Mouse (Mus musculus): ENCODE measurements around the gene Dpp6.
A peak's percentile ranks its signal among the peaks of the same experiment; 100 is the strongest.

The Dpp6 gene

DNA sequence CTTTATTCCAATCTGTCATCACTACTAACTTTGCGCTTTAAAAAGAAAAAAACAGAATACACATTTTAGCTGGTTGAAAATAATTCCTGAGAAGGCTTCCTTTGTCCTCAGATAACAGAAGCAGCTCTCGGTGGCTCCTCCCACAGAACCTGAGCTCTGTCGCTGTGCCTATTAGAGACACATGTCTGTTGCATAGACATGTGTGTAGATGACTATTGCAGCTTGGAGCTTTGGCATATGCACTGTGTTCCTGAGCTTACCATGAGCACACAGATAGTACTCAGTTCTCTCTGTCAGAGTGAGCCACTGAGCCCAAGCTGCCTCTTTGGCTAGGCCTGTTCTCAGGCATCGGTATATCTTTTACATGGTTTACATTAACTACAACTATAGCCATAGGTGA, 732.3 kb downstream of the Dpp6 start:
- no peak for DNase-seq

DNA sequence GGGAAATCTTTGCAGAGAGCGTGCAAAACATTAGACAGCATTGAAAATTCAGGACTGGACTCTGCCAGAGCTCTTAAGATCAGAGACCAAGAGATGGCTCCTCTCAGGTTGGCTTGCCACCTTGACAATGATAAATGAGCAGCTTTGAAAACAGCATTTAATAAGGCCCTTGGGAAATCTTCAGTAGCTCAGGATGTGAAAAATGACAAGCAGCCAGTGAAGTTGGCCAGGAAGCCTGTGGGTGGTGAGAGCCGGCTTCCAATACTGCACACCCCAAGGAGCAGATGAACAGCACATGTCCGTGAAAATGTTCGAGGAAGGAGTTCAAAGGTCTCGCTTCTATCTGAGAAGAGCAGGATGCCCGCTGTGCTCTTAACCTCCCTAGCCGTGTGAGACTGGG, 748.7 kb downstream of the Dpp6 start:
- DNase-seq: no peak

GRCm38 (mm10) chr5:27587970-27588758, 771.2 kb downstream of the Dpp6 start:
- DNase-seq: no peak

DNA sequence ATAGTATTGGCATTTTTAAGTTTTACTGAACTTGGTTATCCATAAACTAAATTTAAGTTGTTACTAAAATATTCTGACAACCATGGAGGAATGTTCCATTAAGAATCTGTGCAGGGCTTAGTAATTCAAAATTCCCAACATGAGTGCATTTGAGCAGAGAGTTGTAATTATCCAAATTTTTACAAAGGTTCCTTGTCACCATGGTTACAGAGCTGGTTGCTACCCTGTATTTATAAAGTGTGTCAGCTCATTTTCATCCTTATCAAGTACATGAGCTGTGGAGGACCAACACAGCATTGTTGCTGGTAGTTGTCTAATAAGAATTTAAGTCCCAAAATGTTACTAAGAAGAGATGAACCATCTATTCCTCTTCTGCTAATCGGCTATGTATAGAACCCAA, 787.1 kb downstream of the Dpp6 start:
- DNase-seq: no peak

DNA sequence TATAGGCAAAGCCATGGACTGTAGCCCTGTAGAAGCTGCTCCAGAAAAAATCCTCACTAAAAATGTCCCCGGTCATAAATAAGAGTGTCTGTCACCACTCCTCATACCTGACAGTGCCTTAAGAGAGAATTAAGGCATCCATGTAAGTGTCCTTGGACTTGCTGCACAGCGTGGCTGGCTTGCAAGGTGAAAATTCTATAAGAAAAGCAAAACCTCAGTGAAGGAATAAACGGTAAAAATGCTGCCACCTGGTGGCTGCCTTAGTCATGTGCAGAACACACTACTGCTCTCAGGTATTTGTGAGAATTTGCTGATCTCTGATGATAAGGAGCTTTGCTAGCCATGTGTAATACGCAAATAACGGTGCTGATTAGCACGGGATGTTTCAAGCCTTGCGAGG, 798.8 kb downstream of the Dpp6 start:
- DNase-seq: peak; percentile 43

- DNase-seq: no peak
Measured at GRCm38 (mm10) chr5:27621811-27622210, 804.8 kb downstream of the Dpp6 start.

GRCm38 (mm10) chr5:27623876-27624275, 806.9 kb downstream of the Dpp6 start:
- no peak for DNase-seq

GRCm38 (mm10) chr5:27632151-27632550, 815.1 kb downstream of the Dpp6 start:
- DNase-seq: no peak

DNA sequence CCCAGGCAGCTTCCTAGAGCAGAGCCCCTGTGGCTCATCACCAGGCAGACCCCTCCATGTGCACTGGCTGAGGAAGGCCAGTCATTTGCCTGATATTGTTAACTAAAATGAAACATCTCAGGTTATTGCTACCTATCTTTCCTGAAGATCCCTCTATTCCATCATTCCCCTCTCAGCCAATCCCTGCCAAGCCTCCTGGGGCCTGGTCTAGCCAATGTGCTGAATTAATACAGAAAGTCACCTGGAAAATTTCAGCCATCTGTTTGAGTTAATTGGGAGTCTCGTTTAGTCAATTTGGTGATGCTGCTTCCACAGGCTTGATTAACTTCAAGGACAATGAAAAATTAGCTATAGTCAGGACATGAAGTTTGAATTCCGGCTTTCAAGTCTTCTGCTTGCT, 818.9 kb downstream of the Dpp6 start:
- DNase-seq: no peak

DNA sequence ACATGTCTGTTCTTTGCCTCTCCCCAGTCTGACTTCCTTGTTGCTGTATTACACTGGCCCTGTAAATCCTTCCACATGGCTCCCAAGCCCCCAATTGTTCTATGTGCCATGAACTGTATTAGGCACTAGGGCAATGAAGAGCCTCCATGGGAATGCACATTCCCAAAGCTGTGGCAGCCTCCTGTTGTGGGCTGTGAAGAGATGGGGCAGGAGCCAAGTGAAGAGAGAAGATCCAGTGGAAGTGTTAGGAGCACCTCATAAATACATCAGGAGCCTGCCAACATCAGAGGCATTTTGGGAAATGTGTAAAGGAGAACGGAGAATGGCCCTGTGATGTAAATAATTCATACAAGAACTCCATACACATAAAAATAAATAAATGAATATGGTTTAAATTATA, 824.9 kb downstream of the Dpp6 start:
- no peak for DNase-seq

- DNase-seq: peak; percentile 12
Measured at GRCm38 (mm10) chr5:27651879-27652814, 835.1 kb downstream of the Dpp6 start.

- DNase-seq: no peak
Measured at GRCm38 (mm10) chr5:27656101-27656500, 839.1 kb downstream of the Dpp6 start.

DNA sequence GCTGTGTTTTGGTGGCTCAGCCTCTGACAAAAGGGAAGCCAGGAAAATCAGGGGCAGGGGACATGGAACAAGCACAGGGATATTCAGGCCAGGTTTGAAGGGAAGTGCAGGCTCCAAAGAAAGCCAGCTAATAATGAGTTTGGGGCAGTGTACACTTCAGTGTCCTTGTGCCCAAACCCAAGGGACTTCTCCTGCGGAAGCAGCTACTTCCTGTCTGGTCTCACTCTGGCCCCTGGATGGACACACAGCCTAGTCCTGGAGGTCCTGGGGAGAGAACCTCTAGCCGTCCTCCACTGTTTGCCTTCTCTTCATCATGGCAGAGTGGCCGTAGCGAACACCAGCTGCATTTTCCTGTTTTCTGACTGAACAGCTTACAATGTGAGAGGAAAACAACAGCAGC, 840.7 kb downstream of the Dpp6 start:
- no peak for DNase-seq

DNA sequence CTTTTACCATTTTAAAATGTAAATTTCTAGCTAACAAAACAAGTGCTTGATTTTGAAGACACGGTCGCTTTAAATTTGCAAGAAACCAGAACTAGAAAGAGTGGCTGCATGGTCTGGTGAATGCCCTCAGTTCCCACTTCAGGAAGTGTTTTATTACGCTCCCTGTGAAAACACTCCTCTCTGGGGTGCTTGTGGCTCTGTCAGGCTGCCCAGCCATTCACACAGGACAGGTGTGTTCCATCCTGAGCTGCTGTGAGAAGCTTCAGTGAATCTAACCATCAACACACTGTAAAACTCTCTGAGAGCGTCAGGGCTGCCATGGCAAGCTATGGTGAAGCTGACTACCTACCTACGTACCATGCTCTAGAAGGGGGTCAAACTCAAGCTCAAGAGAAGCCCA, 841.2 kb downstream of the Dpp6 start:
- no peak for DNase-seq

DNA sequence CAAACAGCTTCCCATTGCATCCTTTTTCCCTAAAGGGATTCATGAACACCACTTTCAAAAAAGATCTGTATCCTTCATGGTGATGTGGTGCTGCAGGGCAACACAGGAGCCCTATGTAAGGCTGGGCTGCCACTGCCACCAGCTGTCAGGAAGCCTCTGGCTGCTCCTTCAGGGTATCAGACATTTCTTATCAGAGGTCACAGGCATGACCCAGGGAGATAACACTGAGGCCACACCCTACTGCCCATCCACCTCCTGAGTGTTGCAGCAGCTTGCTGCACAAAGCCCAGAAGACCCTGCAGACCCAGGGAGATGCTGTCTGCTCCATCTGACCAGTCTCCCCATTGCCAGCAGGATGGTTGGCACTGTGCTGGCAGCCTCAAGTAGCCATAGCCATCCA, 841.6 kb downstream of the Dpp6 start:
- no peak for DNase-seq

GRCm38 (mm10) chr5:27659019-27659418, 842.0 kb downstream of the Dpp6 start:
- DNase-seq: no peak

- DNase-seq: no peak
Measured at GRCm38 (mm10) chr5:27659781-27660180, 842.8 kb downstream of the Dpp6 start.

DNA sequence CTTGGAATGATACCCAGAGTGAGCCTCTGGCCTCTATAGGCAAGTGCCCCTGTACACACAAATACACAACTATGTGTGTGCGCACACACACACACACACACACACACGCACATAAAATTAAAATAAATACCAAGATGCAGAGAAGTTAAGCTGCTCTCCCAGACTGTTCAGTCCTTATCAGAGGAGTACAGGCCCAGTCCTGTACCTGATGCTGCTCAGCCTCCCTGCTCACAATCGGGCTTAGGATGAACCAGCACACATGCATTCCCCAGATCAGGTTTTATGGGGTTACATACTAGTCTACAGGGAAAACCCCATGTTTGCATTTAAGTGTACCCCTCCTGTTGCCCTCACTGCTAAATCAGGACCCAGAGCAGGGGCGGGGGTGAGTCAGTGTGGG, 847.1 kb downstream of the Dpp6 start:
- DNase-seq: no peak

- no peak for DNase-seq
Measured at GRCm38 (mm10) chr5:27671487-27671886, 854.5 kb downstream of the Dpp6 start.

GRCm38 (mm10) chr5:27677247-27677666, 860.3 kb downstream of the Dpp6 start:
- peak; percentile 17 for DNase-seq

DNA sequence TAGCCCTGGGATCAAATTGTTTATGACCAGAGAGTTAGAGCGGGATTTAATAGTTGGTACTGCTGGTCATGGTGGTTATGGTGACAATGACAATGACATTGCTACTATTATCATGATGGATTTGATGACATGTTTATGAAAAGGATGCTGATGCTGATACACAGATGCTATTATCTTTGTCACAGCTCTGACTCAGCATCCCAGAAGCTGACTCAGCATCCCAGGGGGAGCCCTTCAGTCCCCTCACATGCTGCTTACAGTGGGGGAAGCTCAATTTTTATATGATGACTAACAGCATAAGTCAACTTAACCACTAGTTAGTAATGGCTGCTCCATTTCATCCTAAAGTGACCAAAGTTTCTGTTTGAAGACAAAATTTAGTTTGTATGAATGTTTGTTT, 862.1 kb downstream of the Dpp6 start:
- no peak for DNase-seq

GRCm38 (mm10) chr5:27680476-27680875, 863.5 kb downstream of the Dpp6 start:
- DNase-seq: peak; percentile 32

DNA sequence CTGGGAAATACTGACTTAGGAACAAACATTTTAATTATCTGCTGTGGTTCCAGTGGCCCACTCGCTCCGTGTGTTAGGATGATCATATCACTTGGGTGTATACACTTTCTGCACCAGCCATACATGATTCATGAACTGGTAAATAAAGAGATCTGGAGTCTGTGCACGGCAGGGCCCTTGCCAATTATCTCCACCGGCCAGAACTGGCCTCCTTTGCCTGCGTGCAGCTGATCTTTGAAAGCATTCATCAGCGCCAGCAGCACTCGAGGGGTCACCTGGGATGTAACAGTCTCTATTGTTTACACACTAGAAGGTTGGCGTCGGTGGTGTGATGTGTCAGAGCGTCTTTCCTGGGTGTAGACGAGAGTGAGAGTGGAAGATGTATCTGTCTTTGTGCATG, 868.2 kb downstream of the Dpp6 start:
- no peak for DNase-seq

GRCm38 (mm10) chr5:27685923-27686322, 868.9 kb downstream of the Dpp6 start:
- DNase-seq: no peak
